Mouse (Mus musculus): Measurements from ENCODE around the gene Ddah1. TPM values are rescaled to one million over a fixed set of nuclear protein-coding genes. Genes with fewer than 3 reads are reported as not detected.

The Ddah1 gene
- polyA plus RNA-seq, 1 experiment from 2014 or later: 42.1 TPM

GRCm38 (mm10) chr3:145764416-145764815 is 5.9 kb downstream of the Ddah1 start:
- H3K4me1 ChIP-seq: peaks cover 1% of the 10 kb centered on the region
- 89% methylated on average over 2 of the region's 2 CpGs for WGBS
- H3K4me2 ChIP-seq (replicated peaks): no peak overlapping the region
- ATAC-seq (ENCODE audit: insufficient number of reproducible peaks, low FRiP score, low TSS enrichment, low read depth): no peak
- H3K27me3 ChIP-seq: peaks cover 5% of the 10 kb centered on the region; the same call in 1 of the 2 replicates
- H3K27ac ChIP-seq (replicated peaks): no peak overlapping the region
- no peaks in the 10 kb centered on the region for H3K36me3 ChIP-seq
- no peak overlapping the region for H3K4me3 ChIP-seq (replicated peaks)
- H3K9ac ChIP-seq: no peak overlapping the region
- H3K9me3 ChIP-seq (replicated peaks): no peaks in the 10 kb centered on the region

GRCm38 (mm10) chr3:145768439-145768838 is 10.0 kb downstream of the Ddah1 start:
- Histone ChIP-seq H3K9ac (no peak overlapping the region), H3K9me3 (replicated peaks) (no peaks in the 10 kb centered on the region), H3K4me3 (replicated peaks) (no peak overlapping the region), H3K36me3 (no peaks in the 10 kb centered on the region), H3K4me2 (replicated peaks) (no peak overlapping the region), H3K27me3 (no peaks in the 10 kb centered on the region), H3K4me1 (no peaks in the 10 kb centered on the region; the same call in 1 of the 2 replicates), H3K27ac (replicated peaks) (no peak overlapping the region)
- ATAC-seq (ENCODE audit: insufficient number of reproducible peaks, low FRiP score, low TSS enrichment, low read depth): no peak
- WGBS: 92% methylated on average over 4 of the region's 4 CpGs

- 82% methylated on average over 9 of the region's 9 CpGs for WGBS
- Histone ChIP-seq H3K9me3 (replicated peaks) (no peaks in the 10 kb centered on the region), H3K27me3 (no peaks in the 10 kb centered on the region), H3K27ac (replicated peaks) (no peak overlapping the region), H3K36me3 (no peaks in the 10 kb centered on the region), H3K9ac (no peak overlapping the region), H3K4me1 (peaks cover 21% of the 10 kb centered on the region), H3K4me2 (replicated peaks) (no peak overlapping the region), H3K4me3 (replicated peaks) (no peak overlapping the region)
- ATAC-seq (ENCODE audit: insufficient number of reproducible peaks, low FRiP score, low TSS enrichment, low read depth): no peak
These were observed 14.9 kb downstream of the Ddah1 start for GRCm38 (mm10) chr3:145773384-145773783.

GRCm38 (mm10) chr3:145774336-145774735 is 15.9 kb downstream of the Ddah1 start:
- peaks cover 30% of the 10 kb centered on the region for H3K4me1 ChIP-seq
- ATAC-seq (ENCODE audit: insufficient number of reproducible peaks, low FRiP score, low TSS enrichment, low read depth): no peak
- no peak overlapping the region for H3K4me3 ChIP-seq (replicated peaks)
- no peaks in the 10 kb centered on the region for H3K27me3 ChIP-seq
- no peaks in the 10 kb centered on the region for H3K9me3 ChIP-seq (replicated peaks)
- 84% methylated on average over 7 of the region's 7 CpGs for WGBS
- no peak overlapping the region for H3K27ac ChIP-seq (replicated peaks)
- H3K9ac ChIP-seq: no peak overlapping the region
- no peaks in the 10 kb centered on the region for H3K36me3 ChIP-seq
- H3K4me2 ChIP-seq (replicated peaks): no peak overlapping the region

- Histone ChIP-seq H3K4me2 (replicated peaks) (no peak overlapping the region), H3K9me3 (replicated peaks) (no peaks in the 10 kb centered on the region), H3K27ac (replicated peaks) (no peak overlapping the region), H3K4me1 (peaks cover 34% of the 10 kb centered on the region), H3K9ac (no peak overlapping the region), H3K36me3 (no peaks in the 10 kb centered on the region), H3K27me3 (no peaks in the 10 kb centered on the region), H3K4me3 (replicated peaks) (no peak overlapping the region)
- no peak for ATAC-seq (ENCODE audit: insufficient number of reproducible peaks, low FRiP score, low TSS enrichment, low read depth)
- 62% methylated on average over 5 of the region's 5 CpGs for WGBS
These were observed 16.8 kb downstream of the Ddah1 start for GRCm38 (mm10) chr3:145775236-145775635.

- 70% methylated on average over 5 of the region's 5 CpGs for WGBS
- H3K4me3 ChIP-seq (replicated peaks): no peak overlapping the region
- H3K27me3 ChIP-seq: no peaks in the 10 kb centered on the region
- H3K4me1 ChIP-seq: peaks cover 37% of the 10 kb centered on the region
- no peaks in the 10 kb centered on the region for H3K36me3 ChIP-seq
- H3K4me2 ChIP-seq (replicated peaks): no peak overlapping the region
- no peak overlapping the region for H3K9ac ChIP-seq
- no peak for ATAC-seq (ENCODE audit: insufficient number of reproducible peaks, low FRiP score, low TSS enrichment, low read depth)
- no peak overlapping the region for H3K27ac ChIP-seq (replicated peaks)
- no peaks in the 10 kb centered on the region for H3K9me3 ChIP-seq (replicated peaks)
These were observed 17.4 kb downstream of the Ddah1 start for GRCm38 (mm10) chr3:145775862-145776261.

DNA sequence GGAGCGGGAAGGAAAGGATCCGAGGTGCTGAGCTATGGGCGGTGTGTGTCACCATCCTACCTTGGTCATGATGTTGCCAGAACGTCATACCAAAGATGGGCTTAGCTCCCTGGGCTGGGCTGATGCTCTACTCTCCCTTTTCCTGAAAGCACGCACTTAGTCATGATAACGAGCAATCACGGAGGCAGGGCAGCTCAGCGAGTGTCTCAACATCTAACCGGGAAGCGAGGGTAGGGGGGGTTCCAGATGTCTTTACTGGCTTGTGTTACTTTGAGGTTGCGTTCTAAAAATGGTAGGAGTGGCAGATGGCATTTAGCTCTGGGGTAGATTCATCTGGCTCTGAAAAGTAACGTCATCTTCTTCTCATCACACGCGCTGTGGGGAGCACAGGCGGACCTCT is 18.5 kb downstream of the Ddah1 start:
- no peak overlapping the region for H3K9ac ChIP-seq
- WGBS: 48% methylated on average over 15 of the region's 15 CpGs
- no peaks in the 10 kb centered on the region for H3K36me3 ChIP-seq
- no peak overlapping the region for H3K27ac ChIP-seq (replicated peaks)
- no peak overlapping the region for H3K4me3 ChIP-seq (replicated peaks)
- no peak for ATAC-seq (ENCODE audit: insufficient number of reproducible peaks, low FRiP score, low TSS enrichment, low read depth)
- H3K4me1 ChIP-seq: peaks cover 38% of the 10 kb centered on the region
- no peaks in the 10 kb centered on the region for H3K27me3 ChIP-seq
- no peaks in the 10 kb centered on the region for H3K9me3 ChIP-seq (replicated peaks)
- H3K4me2 ChIP-seq (replicated peaks): no peak overlapping the region

GRCm38 (mm10) chr3:145778406-145778922 is 20.0 kb downstream of the Ddah1 start:
- Histone ChIP-seq H3K36me3 (no peaks in the 10 kb centered on the region), H3K4me2 (replicated peaks) (no peak overlapping the region), H3K9me3 (replicated peaks) (no peaks in the 10 kb centered on the region), H3K27ac (replicated peaks) (no peak overlapping the region), H3K4me3 (replicated peaks) (no peak overlapping the region), H3K27me3 (no peaks in the 10 kb centered on the region), H3K9ac (no peak overlapping the region), H3K4me1 (peaks cover 43% of the 10 kb centered on the region)
- 64% methylated on average over 6 of the region's 6 CpGs for WGBS
- no peak for ATAC-seq (ENCODE audit: insufficient number of reproducible peaks, low FRiP score, low TSS enrichment, low read depth)

DNA sequence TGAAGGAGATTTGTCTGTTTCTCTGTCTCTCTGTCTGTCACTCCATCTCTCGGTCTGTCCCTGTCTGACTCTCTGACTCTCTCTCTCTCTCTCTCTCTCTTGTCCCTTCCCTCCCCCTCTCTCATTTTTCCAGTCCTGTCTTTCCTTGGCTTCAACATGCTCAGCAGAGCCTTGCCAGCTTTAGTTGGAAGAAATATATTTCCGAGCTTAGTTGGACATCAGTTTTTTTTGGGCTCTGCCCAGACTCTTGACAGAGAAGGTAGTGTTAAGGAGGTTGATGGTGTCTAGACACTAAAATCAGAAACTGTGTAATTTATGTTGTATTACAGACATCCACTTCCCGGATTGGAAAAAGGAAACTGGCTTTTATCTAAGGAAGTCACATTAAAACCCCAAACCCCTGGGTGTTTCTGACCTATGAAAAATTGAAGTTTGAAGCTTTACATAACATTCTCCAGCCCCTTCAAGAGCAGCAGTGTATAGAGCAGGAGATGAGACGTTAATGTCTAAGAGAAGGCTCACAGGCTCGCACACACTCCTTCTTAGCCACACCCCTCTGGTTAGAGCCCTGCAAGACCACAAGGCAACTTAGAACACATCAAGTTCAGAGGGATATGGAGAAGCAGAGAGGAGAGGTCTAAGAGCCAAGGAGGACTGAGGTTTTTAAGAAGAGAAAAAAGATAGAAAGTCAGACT is 21.0 kb downstream of the Ddah1 start:
- no peak for ATAC-seq (ENCODE audit: insufficient number of reproducible peaks, low FRiP score, low TSS enrichment, low read depth)
- H3K9ac ChIP-seq: no peak overlapping the region
- H3K27me3 ChIP-seq: no peaks in the 10 kb centered on the region
- H3K4me1 ChIP-seq: peaks cover 43% of the 10 kb centered on the region
- no peaks in the 10 kb centered on the region for H3K9me3 ChIP-seq (replicated peaks)
- 32% methylated on average over 5 of the region's 5 CpGs for WGBS
- H3K27ac ChIP-seq (replicated peaks): peak overlapping the region; percentile 22; the same call in 1 of the 2 replicates
- no peak overlapping the region for H3K4me3 ChIP-seq (replicated peaks)
- no peak overlapping the region for H3K4me2 ChIP-seq (replicated peaks)
- no peaks in the 10 kb centered on the region for H3K36me3 ChIP-seq

GRCm38 (mm10) chr3:145780784-145781442 is 22.4 kb downstream of the Ddah1 start:
- no peak overlapping the region for H3K27ac ChIP-seq (replicated peaks)

GRCm38 (mm10) chr3:145785244-145785643 is 26.8 kb downstream of the Ddah1 start:
- 68% methylated on average over 7 of the region's 7 CpGs for WGBS
- no peak overlapping the region for H3K4me2 ChIP-seq (replicated peaks)
- H3K9me3 ChIP-seq (replicated peaks): no peaks in the 10 kb centered on the region
- H3K27ac ChIP-seq (replicated peaks): no peak overlapping the region
- H3K9ac ChIP-seq: no peak overlapping the region
- ATAC-seq (ENCODE audit: insufficient number of reproducible peaks, low FRiP score, low TSS enrichment, low read depth): no peak
- no peaks in the 10 kb centered on the region for H3K27me3 ChIP-seq
- H3K36me3 ChIP-seq: no peaks in the 10 kb centered on the region
- peaks cover 9% of the 10 kb centered on the region for H3K4me1 ChIP-seq
- no peak overlapping the region for H3K4me3 ChIP-seq (replicated peaks)

More at GRCm38 (mm10) chr3:145780784-145781442, 22.4 kb downstream of the Ddah1 start:
- Histone ChIP-seq H3K4me3 (replicated peaks) (no peak overlapping the region), H3K4me2 (replicated peaks) (no peak overlapping the region), H3K27me3 (no peaks in the 10 kb centered on the region), H3K36me3 (no peaks in the 10 kb centered on the region), H3K9ac (no peak overlapping the region), H3K9me3 (replicated peaks) (no peaks in the 10 kb centered on the region), H3K4me1 (peaks cover 38% of the 10 kb centered on the region)
- no peak for ATAC-seq (ENCODE audit: insufficient number of reproducible peaks, low FRiP score, low TSS enrichment, low read depth)
- WGBS: 50% methylated on average over 14 of the region's 14 CpGs

All from embryonic facial prominence, embryonic 15.5 days (tissue).